Mouse (Mus musculus) erythroblast, embryonic 14.5 days (primary cell): ENCODE data around the gene Tnrc6c.

Source experiments
- GATA1 ChIP-seq: IDR thresholded peaks from 2 replicates; pipeline ENCODE4 v1.6.1; 2012; ENCODE audit warnings: low read length, inconsistent platforms, mixed read lengths
- TAL1 ChIP-seq: IDR thresholded peaks from 3 replicates; pipeline ENCODE4 v1.6.1; 2012; ENCODE audit warnings: low read length, inconsistent platforms, mixed read lengths

- TF ChIP-seq GATA1 (no peak), TAL1 (no peak)
Observed at GRCm38 (mm10) chr11:117606137-117606536, 48.0 kb upstream of the Tnrc6c start.
